Mouse (Mus musculus) lung, postnatal 10 days (tissue): ENCODE measurements at regions not wholly inside any gene's neighbourhood (a gene's known extent, or its start where the extent isn't known, plus 50 kb on each side); places are given as distances from the start of the nearest gene placed in this dataset.
A peak's percentile ranks its signal among the peaks of the same experiment; 100 is the strongest.

ENCODE experiments used
- DNase-seq: peaks from one replicate; pipeline ENCODE4 v3.0.0; 2021

DNA sequence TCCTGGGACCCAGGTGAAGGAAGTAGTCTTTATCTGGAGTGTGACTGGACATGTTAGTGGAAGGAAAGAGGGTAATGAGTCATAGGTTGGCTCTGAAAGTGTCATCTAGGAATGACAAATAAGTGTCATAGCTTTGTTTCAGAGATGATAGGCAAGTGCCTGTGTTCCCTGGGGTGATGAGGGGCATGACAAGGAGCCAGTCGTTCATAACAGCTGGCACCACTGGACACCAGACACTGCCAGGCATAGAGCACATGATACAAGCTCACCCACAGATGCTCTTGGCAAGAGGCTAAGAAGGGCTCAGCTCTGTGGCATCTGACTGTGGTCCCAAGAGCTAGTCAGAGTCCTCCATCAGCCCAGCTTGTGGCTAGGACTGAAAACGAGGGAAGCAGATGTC, 171.0 kb downstream of the Rab11fip4 start:
- no peak for DNase-seq

DNA sequence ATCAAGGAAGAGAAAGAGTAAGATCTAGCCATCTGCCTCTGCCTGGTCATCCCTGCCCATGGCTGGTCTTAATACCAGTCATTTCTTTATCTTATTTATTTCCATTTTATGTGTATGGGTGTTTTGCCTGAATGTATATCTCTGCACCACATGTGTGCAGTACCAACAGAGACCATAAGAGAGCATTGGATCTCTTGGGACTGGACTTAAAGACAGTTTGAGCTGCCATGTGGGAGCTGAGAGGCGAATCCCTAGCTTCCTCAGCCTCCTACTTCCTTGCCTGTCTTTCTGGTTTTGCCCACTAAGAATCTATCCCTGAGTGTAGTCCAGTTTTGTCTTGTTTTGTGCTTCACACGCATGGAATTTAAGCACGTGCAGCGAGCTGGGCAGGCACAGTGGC, 169.5 kb downstream of the Rab11fip4 start:
- no peak for DNase-seq

DNA sequence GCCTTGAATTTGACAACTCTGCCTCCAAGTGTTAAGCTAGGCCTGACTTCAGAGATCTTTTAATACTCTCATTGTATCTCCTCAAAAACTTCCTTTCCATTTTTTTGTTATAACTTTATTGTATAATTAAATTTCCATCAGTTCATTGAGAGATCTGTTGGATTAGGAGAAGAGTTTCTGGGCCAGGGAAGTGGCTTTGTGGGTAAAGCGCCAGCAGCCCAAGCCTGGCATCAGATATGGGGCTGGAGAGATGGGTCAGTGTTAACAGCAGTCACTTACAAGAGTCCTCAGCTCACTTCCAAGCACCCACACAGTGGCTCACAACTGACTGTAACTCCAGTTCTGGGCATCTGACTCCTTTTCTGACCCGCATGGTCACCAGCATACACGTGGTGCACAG, 167.3 kb downstream of the Rab11fip4 start:
- DNase-seq = no peak

DNA sequence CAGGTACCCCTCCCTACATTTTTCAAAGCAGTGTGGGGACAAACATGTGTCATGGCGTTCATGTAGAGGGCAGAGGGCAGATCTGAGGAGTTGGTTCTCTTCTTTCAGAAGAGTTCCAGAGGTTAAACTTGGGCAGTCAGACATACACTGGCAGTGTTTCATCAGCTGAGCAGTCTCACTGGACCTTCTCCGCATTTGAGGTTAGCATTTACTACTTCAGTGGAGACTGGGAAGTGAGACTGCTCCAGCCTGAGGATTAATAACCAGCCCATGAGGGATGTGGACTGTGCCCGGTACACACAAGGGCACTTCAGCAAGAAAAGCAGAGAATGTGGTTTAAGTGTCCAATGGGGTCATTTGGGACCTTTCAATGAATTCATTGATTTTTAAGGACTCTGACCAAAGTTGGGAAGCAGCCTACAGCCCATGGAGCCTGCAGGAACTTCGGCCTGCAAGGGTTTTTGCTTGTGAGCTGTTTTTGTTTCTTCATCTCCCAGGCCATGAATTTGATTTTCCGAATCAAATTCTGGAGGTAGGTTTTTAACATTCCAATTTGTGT, 166.6 kb downstream of the Rab11fip4 start:
- DNase-seq = no peak

DNA sequence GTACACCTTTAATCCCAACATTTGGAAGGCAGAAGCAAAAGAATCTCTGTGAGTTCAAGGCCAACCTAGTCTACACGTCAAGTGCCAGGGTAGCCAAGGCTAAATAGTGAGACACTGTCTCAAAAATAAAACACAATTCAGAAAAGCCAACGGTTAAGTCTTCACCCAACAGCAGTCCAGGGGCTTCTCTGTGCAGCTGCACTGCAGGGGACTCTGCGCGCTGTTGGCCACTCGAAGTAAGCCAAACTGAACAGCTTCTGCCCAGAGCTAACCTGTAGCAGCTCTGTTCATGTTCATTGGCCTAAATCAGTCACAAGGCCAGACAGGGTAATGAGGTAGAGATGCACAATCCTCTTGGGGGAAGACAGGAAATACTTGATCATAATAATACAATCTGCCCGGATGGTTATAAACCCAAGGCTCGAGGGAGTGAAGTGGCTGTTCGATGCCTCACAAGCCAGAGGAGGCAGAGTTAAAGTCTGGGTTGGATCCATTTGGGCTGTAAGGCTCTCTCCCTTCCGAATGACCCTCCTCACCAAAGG, 165.4 kb downstream of the Rab11fip4 start:
- no peak for DNase-seq

DNA sequence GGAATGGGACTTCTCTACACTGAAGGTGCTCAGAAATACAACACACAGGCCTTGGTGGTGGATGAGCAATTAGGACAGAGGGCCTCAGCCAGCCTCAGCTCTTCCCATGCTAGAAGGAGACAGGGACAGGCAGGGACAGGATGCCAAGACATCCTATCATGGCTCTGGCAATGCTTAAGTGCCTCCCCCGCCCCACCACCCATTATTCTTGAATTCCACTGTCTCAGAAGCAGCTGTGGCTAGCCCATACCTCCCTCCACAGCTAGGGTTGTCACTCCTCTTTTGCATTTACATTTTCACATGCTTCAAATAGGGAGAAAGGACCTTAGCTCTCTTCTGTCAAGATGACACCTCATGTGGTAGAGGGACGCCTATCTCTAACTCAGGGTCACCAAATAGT, 162.5 kb downstream of the Rab11fip4 start:
- DNase-seq = no peak

DNA sequence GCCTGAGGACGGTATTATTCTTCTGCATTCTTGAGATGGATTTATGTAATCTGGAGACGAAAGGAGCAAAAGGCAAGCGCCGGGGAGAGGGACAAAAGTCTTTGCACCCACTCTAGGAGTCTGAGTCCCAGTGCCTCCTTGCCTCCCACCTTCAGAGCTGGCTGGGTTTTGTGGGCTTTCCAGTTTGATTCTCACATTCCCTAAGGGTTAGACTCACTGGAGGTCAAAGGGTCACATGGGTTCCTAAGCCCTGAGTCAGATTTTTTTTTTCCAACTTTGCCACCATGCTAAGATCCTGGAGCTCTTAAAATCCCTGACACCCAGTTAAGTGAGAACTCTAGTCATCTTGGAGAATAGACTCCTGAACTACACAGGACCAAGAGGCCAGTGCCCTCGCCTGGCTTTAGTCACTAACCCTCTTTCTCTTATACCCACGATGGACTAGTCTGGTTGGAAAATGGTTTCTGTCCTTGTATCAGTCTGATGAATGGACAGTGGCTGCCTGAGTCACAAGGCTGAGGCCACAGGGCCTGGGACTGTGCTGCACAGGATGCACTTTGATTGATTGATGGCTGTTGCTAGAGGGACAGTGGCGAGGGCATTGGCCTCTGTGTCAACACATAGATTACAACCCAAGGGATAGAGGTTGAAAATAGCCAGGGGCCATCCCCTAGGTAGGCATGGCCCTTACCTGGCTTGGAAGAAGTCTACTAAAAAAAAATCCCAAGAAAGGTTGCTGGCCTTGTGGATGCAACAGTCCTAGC, 161.9 kb downstream of the Rab11fip4 start:
- no peak for DNase-seq

DNA sequence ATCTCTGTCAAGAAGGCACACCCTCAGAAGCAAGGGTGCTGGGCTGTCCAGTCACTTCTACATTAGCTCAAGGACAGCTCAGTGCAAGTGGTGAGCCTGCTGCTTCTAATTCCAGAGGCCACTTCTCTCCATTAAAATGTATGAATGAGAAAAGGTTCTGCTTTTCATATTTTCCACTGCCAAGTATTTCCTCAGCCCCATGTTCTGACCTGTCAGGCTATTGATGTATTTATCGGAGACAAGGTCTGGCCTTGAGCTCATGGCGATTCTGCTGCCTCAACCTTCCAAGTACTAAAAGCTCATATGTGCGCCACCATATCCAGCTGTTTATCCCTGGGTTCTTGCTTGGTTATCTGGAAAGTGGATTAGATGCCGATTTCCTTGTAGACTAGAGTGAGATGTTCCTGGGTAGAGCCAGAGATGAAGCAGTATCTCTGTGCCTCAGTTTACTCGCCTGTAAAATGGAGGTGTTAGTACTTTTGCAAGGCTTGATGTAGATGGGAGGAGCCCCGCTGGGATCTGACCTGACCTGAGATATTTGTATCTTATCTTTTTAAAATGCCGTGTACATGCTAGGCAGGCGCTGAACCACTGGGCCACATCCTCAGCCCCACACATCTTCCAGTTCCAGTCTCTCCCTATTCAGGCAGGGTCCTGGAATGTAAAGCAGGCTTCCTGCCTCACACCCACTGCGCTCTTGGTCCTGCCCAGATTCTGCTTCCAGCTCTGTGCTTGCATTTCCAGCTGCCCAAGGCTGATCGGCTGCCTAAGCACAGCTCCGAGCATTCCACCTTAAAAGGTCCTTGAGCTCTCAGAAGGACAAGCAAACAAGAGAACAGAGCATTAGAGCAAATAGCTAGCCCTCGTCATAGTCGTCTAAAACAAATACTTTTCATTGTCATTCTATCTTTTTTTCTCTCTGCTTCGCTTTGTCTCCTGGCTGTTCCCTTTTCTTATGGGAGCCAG, 161.0 kb downstream of the Rab11fip4 start:
- DNase-seq = peak; percentile 54

DNA sequence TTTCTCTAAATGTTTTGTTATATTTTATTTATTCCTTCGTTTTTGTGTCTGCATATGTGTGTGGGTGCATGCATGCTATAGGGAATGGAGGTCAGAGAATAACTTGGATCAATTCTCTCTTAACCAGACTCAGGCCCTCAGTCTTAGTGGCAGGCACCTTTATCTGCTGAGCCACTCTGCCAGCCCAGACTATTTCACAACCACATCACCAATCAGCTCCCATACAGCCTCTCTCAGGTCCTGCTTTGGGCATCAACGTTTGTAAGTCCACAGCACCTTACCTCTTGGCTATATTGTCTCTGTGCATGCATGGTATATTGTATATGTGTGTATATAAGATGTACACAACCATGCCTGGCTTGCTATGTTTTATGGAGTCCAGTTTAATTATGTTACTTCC, 159.9 kb downstream of the Rab11fip4 start:
- DNase-seq = no peak

DNA sequence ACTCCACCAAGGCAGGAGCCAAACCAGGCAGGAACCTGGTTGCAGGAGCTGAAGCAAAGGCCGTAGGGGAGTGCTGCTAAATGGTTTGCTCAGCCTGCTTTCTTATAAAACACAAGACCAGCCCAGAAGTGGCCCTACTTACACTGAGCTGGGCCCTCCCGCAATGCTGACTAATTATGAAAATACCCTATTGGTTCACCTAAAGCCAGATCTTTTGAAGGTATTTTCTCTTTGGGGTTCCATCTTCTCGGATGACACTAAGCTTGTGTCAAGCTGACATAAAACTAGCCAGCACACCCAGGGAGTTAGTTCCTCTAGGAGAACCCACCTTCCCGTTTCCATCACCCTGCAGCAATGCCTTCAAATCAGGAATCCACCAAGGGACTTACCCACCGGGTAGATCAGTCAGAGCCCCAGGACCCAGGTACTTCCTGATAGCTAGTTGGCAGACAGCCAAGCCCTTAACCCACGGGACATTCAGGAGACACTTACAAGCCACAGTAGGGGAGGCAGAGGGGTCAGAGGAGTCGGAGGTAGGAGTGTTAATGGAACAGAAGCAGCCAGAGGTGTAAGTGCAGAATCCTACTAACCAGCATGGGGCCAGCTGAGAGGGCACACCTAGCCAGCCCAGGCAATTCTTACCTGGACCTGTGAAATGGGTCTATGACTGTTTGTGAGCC, 158.9 kb downstream of the Rab11fip4 start:
- no peak for DNase-seq

DNA sequence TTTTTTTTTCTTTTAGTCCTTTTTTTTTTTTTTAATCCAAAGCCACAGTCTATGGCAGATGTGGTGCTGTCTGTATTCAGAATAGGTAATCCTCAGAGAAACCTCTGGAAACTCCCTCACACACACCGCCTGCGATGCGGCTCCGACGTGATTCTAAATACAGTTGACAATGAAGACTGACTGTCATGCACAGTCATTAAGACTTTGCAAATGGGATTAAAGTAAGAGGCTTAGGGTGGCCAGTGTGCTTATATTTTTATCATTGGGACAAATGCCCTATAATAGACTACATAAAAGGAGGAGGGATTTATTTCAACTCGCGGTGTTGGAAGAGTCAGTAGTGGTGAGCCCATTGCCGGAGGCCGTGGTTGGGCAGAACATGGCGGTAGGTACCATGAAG, 158.1 kb downstream of the Rab11fip4 start:
- DNase-seq = no peak

DNA sequence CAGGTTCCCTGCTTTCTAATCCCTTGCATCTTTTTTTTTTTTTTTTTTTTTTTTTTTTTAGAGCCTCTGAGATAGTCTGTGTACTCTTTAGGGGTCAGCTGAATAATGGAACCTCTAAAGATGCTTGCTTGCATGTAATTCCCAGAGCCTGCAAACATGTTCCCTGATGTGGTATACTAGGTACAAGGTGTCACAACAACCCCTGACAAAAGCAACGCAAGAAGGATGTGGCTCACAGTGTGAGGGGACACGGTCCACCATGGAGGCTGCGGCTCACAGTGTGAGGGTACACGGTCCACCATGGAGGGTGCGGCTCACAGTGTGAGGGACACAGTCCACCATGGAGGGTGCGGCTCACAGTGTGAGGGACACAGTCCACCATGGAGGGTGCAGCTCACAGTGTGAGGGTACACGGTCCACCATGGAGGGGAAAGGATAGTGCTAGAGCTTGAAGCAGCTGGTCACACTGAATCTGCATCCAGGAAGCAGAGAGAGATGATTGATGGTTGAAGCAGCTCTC, 157.7 kb downstream of the Rab11fip4 start:
- no peak for DNase-seq

DNA sequence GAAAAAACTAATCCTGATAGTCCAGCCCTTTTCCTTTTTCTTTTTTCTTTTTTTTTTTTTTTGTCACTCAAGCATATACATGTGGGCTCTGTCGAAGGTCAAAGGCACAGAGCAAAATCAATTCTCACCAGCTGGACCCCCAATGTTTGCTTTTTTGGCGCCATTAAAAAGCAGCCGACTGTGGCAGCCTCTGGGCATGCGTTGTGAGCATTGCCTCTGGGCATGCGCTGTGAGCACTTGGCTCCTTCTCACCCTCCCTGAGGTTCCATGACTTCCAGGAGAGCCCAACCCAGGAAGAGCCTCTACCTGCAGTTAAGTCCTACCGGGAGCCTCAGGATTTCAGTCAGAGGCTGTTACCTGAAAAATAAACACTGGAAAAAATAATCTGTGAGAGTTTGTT, 156.8 kb downstream of the Rab11fip4 start:
- no peak for DNase-seq
